Mouse (Mus musculus) CH12.LX (cell line): ENCODE measurements at regions not wholly inside any gene's neighbourhood (a gene's known extent, or its start where the extent isn't known, plus 50 kb on each side); places are given as distances from the start of the nearest gene placed in this dataset.

Source experiments
- DNase-seq: peaks from one replicate; pipeline ENCODE4 v3.0.0-alpha.2; 2013; ENCODE audit errors: extremely low read depth
- H3K27ac ChIP-seq: 2 replicates; pipeline ENCODE4 v1.5.1; 2012; ENCODE audit warnings: low read depth, mild to moderate bottlenecking, control low read depth, moderate library complexity; ENCODE audit not compliant: insufficient read depth
- H3K27me3 ChIP-seq: replicated peaks from 2 replicates; pipeline ENCODE3; 2012; ENCODE audit warnings: inconsistent platforms
- H3K36me3 ChIP-seq, 2 experiments: replicated peaks in 1 of 2; 2 replicates each; pipeline versions ENCODE3 to v1.6.1; 2012; ENCODE audit warnings: inconsistent platforms in 1 of 2, low read length in 1 of 2, mild to moderate bottlenecking in 1 of 2, mixed read lengths in 1 of 2, moderate library complexity in 1 of 2; ENCODE audit not compliant: control insufficient read depth in 1 of 2, insufficient read depth in 1 of 2
- H3K4me1 ChIP-seq, 2 experiments: 2 replicates each; pipeline ENCODE4 v1.6.1; 2012; ENCODE audit warnings: inconsistent platforms in 1 of 2, moderate library complexity in 1 of 2; ENCODE audit not compliant: insufficient read depth in 2 of 2, control insufficient read depth in 1 of 2
- H3K4me2 ChIP-seq: 2 replicates; pipeline ENCODE4 v1.6.1; 2012; ENCODE audit warnings: low read depth, mild to moderate bottlenecking, control low read depth; ENCODE audit not compliant: poor library complexity, insufficient read depth, severe bottlenecking
- H3K4me3 ChIP-seq, 3 experiments: fragments of 150-350 bp in 1 of 3; sonication (generic) in 1 of 3; replicated peaks in 1 of 3; 2 replicates each; pipeline versions ENCODE3 to v1.5.1; 2011 to 2012; ENCODE audit warnings: low read depth in 2 of 3, low read length in 2 of 3, mild to moderate bottlenecking in 2 of 3, moderate library complexity in 2 of 3, control low read depth in 1 of 3, improper control_type of control experiment in 1 of 3, inconsistent platforms in 1 of 3, mixed read lengths in 1 of 3; ENCODE audit not compliant: poor library complexity in 1 of 3
- H3K79me2 ChIP-seq: replicated peaks from 2 replicates; pipeline ENCODE4 v1.6.1; 2012; ENCODE audit warnings: mild to moderate bottlenecking, moderate library complexity; ENCODE audit not compliant: control insufficient read depth, poor library complexity, insufficient read depth, severe bottlenecking; ENCODE audit errors: extremely low read depth
- H3K9ac ChIP-seq: 2 replicates; pipeline ENCODE4 v1.6.1; 2012; ENCODE audit warnings: low read depth, mild to moderate bottlenecking, control low read depth, moderate library complexity; ENCODE audit not compliant: insufficient read depth
- H3K9me3 ChIP-seq: replicated peaks from 2 replicates; pipeline ENCODE3; 2012; ENCODE audit warnings: low read length, inconsistent platforms, mixed read lengths
- E2F4 ChIP-seq: IDR thresholded peaks from 2 replicates; pipeline ENCODE4 v1.6.1; 2011; ENCODE audit warnings: low read depth, low read length, improper control_type of control experiment; ENCODE audit not compliant: insufficient replicate concordance
- EP300 ChIP-seq: IDR thresholded peaks from 2 replicates; pipeline ENCODE4 v1.6.1; 2011; ENCODE audit warnings: low read length, improper control_type of control experiment
- JUN ChIP-seq: IDR thresholded peaks from 2 replicates; pipeline ENCODE4 v1.6.1; 2011; ENCODE audit warnings: low read depth, mild to moderate bottlenecking, low read length, improper control_type of control experiment, moderate library complexity; ENCODE audit not compliant: insufficient read depth
- MAFK ChIP-seq: IDR thresholded peaks from 2 replicates; pipeline ENCODE4 v1.6.1; 2011; ENCODE audit warnings: low read length, improper control_type of control experiment; ENCODE audit not compliant: insufficient replicate concordance
- MAZ ChIP-seq: IDR thresholded peaks from 2 replicates; pipeline ENCODE4 v1.6.1; 2012; ENCODE audit warnings: low read depth, mild to moderate bottlenecking, inconsistent platforms, low read length, improper control_type of control experiment, moderate library complexity
- MXI1 ChIP-seq: IDR thresholded peaks from 2 replicates; pipeline ENCODE4 v1.6.1; 2011; ENCODE audit warnings: mild to moderate bottlenecking, low read depth, low read length, improper control_type of control experiment
- MYC ChIP-seq: IDR thresholded peaks from 2 replicates; pipeline ENCODE4 v1.6.1; 2011; ENCODE audit warnings: low read depth, mild to moderate bottlenecking, improper control_type of control experiment, low read length
- PAX5 ChIP-seq: IDR thresholded peaks from 2 replicates; pipeline ENCODE4 v1.6.1; 2012; ENCODE audit warnings: low read length, inconsistent platforms, mixed read lengths
- POLR2A ChIP-seq: IDR thresholded peaks from 2 replicates; pipeline ENCODE4 v1.6.1; 2011; ENCODE audit warnings: low read depth, mild to moderate bottlenecking, improper control_type of control experiment, low read length
- POLR2AphosphoS2 ChIP-seq: IDR thresholded peaks from 2 replicates; pipeline ENCODE4 v1.6.1; 2011; ENCODE audit warnings: low read depth, low read length, improper control_type of control experiment
- RAD21 ChIP-seq: IDR thresholded peaks from 2 replicates; pipeline ENCODE4 v1.6.1; 2011; ENCODE audit warnings: low read depth, mild to moderate bottlenecking, low read length, improper control_type of control experiment, moderate library complexity
- SIN3A ChIP-seq: IDR thresholded peaks from 2 replicates; pipeline ENCODE4 v1.6.1; 2012; ENCODE audit warnings: low read length, improper control_type of control experiment, inconsistent platforms
- SMC3 ChIP-seq: IDR thresholded peaks from 2 replicates; pipeline ENCODE4 v1.6.1; 2011; ENCODE audit warnings: low read depth, low read length, improper control_type of control experiment
- TBP ChIP-seq: conservative IDR thresholded peaks from 2 replicates; pipeline ENCODE4 v1.6.1; 2011; ENCODE audit warnings: low read depth, low read length, improper control_type of control experiment
- TCF12 ChIP-seq: IDR thresholded peaks from 2 replicates; pipeline ENCODE4 v1.6.1; 2014; ENCODE audit warnings: low read depth, mild to moderate bottlenecking, inconsistent platforms, low read length, improper control_type of control experiment
- UBTF ChIP-seq: IDR thresholded peaks from 2 replicates; pipeline ENCODE4 v1.6.1; 2012; ENCODE audit warnings: low read depth, mild to moderate bottlenecking, inconsistent platforms, low read length, improper control_type of control experiment, moderate library complexity
- USF1 ChIP-seq: IDR thresholded peaks from 2 replicates; pipeline ENCODE4 v1.6.1; 2014; ENCODE audit warnings: low read depth, mild to moderate bottlenecking, inconsistent platforms, low read length, improper control_type of control experiment
- USF2 ChIP-seq: conservative IDR thresholded peaks from 2 replicates; pipeline ENCODE4 v1.6.1; 2011; ENCODE audit warnings: low read depth, low read length, improper control_type of control experiment
- ZC3H11A ChIP-seq: IDR thresholded peaks from 2 replicates; pipeline ENCODE4 v1.6.1; 2012; ENCODE audit warnings: low read depth, mild to moderate bottlenecking, inconsistent platforms, low read length, improper control_type of control experiment
- ZMIZ1 ChIP-seq: IDR thresholded peaks from 2 replicates; pipeline ENCODE4 v1.6.1; 2012; ENCODE audit warnings: low read depth, mild to moderate bottlenecking, inconsistent platforms, low read length, improper control_type of control experiment
- dilution Hi-C: fragments of 300-500 bp; cut with MboI; formaldehyde crosslinking; loops from 2 replicates; pipeline ENCODE4 v1.14.3; 2020; ENCODE audit warnings: low sequenced_read_pairs; ENCODE audit not compliant: extremely low pct_unique_long_range_greater_than_20kb, extremely low pct_ligation_motif_present
- in situ Hi-C: fragments of 300-500 bp; cut with MboI; formaldehyde crosslinking; loops from 3 replicates; pipeline ENCODE4 v1.14.3; 2019; ENCODE audit warnings: low sequenced_read_pairs, low pct_ligation_motif_present, low pct_unique_long_range_greater_than_20kb, mixed read lengths

- H3K9ac ChIP-seq = no peak overlapping the region
- no peaks in the 10 kb centered on the region for H3K27me3 ChIP-seq
- H3K79me2 ChIP-seq = 0 out of 2 replicates have a peak, but pooled peaks cover 2% of the 10 kb centered on the region
- H3K9me3 ChIP-seq = no peaks in the 10 kb centered on the region
- H3K4me2 ChIP-seq = no peak overlapping the region
- no peak for TF ChIP-seq POLR2AphosphoS2
- TF ChIP-seq E2F4 = no peak
- TF ChIP-seq SIN3A = no peak
- no peak for TF ChIP-seq ZMIZ1
- no peak for TF ChIP-seq POLR2A
- TF ChIP-seq MAZ = no peak
- no peak for TF ChIP-seq MAFK
- no peak for TF ChIP-seq SMC3
- no peak for TF ChIP-seq USF1
- TF ChIP-seq RAD21 = no peak
- no peak for TF ChIP-seq TBP
- no peak for TF ChIP-seq ZC3H11A
- TF ChIP-seq TCF12 = no peak
- no peak for TF ChIP-seq PAX5
- no peak for DNase-seq
- no peaks in the 10 kb centered on the region for H3K4me1 ChIP-seq
- dilution Hi-C loops = no loop called here
- in situ Hi-C loops = no loop called here
- H3K27ac ChIP-seq = no peak overlapping the region
- H3K36me3 ChIP-seq = no peaks in the 10 kb centered on the region
- H3K4me3 ChIP-seq = no peak overlapping the region
These were observed 180.1 kb upstream of the Atp2b1 start for GRCm38 (mm10) chr10:98733950-98734585.

DNA sequence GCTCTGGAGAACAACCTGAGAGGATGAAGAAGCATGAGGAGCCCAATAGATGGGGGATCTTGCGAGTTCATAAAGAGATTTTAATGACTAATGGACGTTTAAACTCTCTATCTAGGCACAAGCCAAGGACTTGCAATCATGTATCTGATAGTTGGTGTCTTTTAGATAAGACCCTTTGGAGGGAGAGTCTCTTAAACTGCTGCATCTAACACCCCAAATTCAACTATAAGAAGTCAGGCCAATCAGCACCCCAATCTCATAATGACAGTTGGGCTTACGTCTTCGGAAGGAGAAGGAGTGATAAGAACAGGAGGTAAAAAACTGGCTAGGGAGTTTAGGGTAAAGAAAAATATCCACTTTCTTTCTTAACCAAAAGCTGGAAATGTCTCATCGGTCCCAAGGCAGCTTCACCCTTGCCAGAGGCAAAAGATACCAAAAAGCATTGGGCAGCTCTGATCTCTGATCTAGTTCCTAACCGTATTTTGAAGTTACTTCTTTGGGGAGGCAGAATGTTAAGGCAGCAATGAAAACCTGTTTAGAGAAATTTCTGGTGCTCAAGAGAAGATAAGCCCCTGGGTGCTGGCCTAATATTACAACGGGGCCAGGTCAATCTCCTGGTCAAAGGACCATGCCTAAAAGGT lies 173.6 kb upstream of the Atp2b1 start:
- in situ Hi-C loops (no loop called here), dilution Hi-C loops (no loop called here)
- DNase-seq = no peak
- Histone ChIP-seq H3K9ac (no peak overlapping the region), H3K4me3 (no peak overlapping the region), H3K79me2 (no peaks in the 10 kb centered on the region), H3K9me3 (no peaks in the 10 kb centered on the region), H3K27me3 (no peaks in the 10 kb centered on the region), H3K4me2 (no peak overlapping the region), H3K36me3 (no peaks in the 10 kb centered on the region), H3K4me1 (peaks cover 0 to 4% of the 10 kb centered on the region in 2 experiments; a peak in 2 of 4 replicates), H3K27ac (no peak overlapping the region)
- TF ChIP-seq SMC3 = no peak
- no peak for TF ChIP-seq MYC
- TF ChIP-seq TCF12 = no peak
- TF ChIP-seq TBP = no peak
- no peak for TF ChIP-seq EP300
- TF ChIP-seq PAX5 = no peak
- no peak for TF ChIP-seq USF2
- TF ChIP-seq MAZ = no peak
- TF ChIP-seq MXI1 = no peak
- no peak for TF ChIP-seq JUN
- no peak for TF ChIP-seq UBTF
- no peak for TF ChIP-seq ZMIZ1
